Mouse (Mus musculus): ENCODE measurements around the gene Rfx1. TPM values are rescaled to one million over a fixed set of nuclear protein-coding genes. Genes with fewer than 3 reads are reported as not detected.

Gene Rfx1
- polyA plus RNA-seq, 1 experiment from 2014 or later, result 8.1 TPM

DNA sequence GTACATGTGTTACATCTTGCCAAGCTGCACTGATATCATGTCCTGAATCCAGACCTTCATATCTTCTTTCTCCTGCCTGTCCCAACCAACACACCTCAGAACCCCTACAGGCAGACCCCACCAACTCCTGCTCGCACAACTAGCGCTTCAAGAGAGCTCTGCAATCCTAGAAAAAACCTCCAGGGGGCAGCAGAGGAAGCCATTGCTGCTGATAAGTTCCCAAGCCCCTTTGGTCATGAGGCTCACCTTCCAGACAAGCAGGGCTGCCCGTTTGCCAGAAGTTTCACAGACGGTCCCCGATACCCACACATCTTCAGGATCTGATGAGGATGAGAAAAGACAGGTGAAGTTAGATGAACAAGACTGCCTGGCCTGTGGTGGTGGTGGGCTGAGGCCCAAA is 27.6 kb upstream of the Rfx1 start:
- Histone ChIP-seq H3K4me2 (no peak overlapping the region), H3K36me3 (no peaks in the 10 kb centered on the region), H3K27me3 (peaks cover 64% of the 10 kb centered on the region), H3K4me3 (no peak overlapping the region), H3K4me1 (replicated peaks) (peaks cover 13% of the 10 kb centered on the region), H3K9ac (no peak overlapping the region), H3K27ac (replicated peaks) (no peak overlapping the region), H3K9me3 (no peaks in the 10 kb centered on the region)
- 9% methylated on average over 5 of the region's 5 CpGs for WGBS
- ATAC-seq (ENCODE audit: low read depth), result no peak

DNA sequence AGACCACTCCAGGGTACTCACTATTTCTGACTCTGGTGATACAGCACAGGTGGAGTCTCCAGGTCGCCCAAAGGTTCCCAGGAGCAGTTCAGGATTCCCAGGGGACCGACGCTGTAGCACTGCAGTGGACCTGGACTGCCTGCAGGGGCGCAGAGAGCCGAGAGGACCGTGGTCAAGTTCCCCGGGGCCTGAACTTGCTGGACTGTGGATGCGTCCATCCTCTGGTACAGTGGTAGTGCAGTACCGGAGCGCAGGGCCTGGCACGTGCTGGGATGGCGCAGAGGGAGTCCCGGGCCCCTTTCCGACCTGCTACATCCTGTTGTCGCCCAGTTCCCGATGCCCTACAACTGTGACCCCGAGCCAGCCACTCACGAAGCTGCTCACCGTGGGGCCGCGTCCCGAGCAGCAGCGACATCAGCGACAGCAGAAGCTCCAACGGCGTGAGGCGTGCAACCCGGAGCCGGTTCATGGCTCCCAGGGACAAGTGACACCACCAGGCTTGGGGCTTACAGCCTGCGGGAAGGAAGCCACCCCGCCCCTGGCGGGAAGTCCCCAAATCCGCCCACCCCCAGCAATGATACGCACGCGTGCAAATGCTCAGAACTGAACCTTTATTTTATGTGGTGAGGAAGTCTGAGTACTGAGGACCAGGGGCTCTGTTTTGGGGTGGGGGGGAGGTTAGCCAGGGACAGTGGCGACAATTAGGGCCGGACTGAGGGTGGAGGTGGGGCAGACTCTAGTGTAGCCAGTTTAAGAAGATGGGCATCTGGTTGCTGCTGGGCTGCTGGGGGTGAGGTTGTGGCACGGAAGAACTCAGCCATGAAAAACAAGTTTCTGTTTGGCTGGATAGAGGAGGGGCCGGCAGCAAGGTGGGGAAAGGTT is 24.3 kb upstream of the Rfx1 start, which contains the start of gene Il27ra:
Il27ra (minus strand) TSS at position 524 of the 882 bp plus-strand sequence.
- peak within 1 kb of the TSS; percentile 59 for H3K4me2 ChIP-seq
- no peaks in the 10 kb centered on the region for H3K9me3 ChIP-seq
- peak within 1 kb of the TSS; percentile 53 for H3K9ac ChIP-seq
- peaks cover 22% of the 10 kb centered on the region for H3K4me1 ChIP-seq (replicated peaks)
- H3K27me3 ChIP-seq, result peaks cover 72% of the 10 kb centered on the region
- 5% methylated on average over 40 of the region's 40 CpGs for WGBS
- H3K36me3 ChIP-seq, result no peaks in the 10 kb centered on the region
- peak within 1 kb of the TSS; percentile 29 for H3K4me3 ChIP-seq
- ATAC-seq (ENCODE audit: low read depth), result peak; percentile 24; the same call in 1 of the 2 replicates
- no peak within 1 kb of the TSS for H3K27ac ChIP-seq (replicated peaks)

DNA sequence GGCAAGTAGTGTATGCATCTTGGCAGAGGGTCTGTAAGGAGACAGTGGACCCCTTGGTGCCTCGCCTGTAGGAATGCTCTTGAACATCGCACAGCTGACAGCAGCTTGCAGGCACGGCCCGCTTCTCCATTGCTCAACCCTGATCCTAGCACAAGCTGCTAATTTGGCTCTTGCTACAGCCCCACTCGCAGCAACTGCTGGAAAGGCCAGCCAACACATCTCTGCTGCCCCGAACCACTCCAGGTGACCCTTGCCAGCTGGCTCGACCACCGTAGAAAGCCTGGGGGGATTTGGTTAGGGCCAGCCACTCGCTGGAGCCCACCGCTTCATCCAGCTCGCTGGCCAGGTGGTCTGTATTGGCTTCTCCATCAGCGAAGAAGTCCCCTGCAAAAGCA is 23.7 kb upstream of the Rfx1 start:
- Histone ChIP-seq H3K4me2 (peak overlapping the region; percentile 59; the same call in 1 of the 2 replicates), H3K4me1 (replicated peaks) (peaks cover 22% of the 10 kb centered on the region), H3K36me3 (no peaks in the 10 kb centered on the region), H3K9ac (no peak overlapping the region), H3K9me3 (no peaks in the 10 kb centered on the region), H3K27me3 (peaks cover 70% of the 10 kb centered on the region), H3K27ac (replicated peaks) (no peak overlapping the region), H3K4me3 (no peak overlapping the region)
- WGBS, result 36% methylated on average over 12 of the region's 12 CpGs
- ATAC-seq (ENCODE audit: low read depth), result no peak

DNA sequence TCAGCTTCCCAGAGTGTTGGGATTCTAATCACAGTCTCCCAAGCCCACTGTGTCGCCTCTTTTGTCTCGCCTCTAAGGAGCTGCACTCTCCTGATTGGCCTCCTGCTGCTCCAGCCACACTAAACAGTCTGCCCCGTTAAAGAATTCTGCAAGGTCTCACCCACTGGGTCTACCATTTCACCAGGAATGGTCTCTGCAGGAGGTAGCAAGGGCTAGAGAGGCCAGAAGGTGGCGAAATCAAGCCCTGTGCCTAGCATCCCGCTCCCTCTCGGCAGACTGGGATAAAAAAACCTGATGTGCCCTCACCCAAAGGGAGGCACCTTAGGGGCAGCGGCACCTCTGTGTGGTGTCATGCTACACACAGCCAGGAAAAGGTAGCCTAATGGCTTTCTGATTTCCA is 22.5 kb upstream of the Rfx1 start:
- no peaks in the 10 kb centered on the region for H3K36me3 ChIP-seq

DNA sequence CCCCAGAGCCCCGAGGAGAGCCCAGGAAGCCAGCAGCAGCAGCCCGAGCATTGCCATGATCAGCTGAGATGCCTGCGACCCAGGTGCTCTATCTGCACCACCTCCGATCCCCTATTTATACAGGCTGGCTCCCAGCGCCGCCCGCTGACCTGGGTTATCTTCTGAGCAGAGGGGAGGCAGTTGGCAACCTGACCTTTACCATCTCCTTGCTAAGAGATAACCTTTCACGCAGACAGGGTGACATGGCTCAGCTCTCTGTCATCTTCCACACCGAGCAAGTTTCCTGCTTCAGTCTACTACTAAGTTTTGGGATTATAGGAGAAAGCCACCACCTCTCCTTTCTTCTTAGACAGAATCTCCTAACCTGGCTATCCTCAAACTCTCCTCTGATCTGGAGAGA is 21.7 kb upstream of the Rfx1 start, which contains the start of gene Rln3:
Rln3 (minus strand) TSS at position 101 of the 400 bp plus-strand sequence.
- Histone ChIP-seq H3K4me3 (no peak within 1 kb of the TSS), H3K36me3 (no peaks in the 10 kb centered on the region), H3K9ac (0 out of 2 replicates have a peak within 1 kb of the TSS, but pooled peaks have one; percentile 6), H3K4me1 (replicated peaks) (peaks cover 22% of the 10 kb centered on the region), H3K4me2 (no peak within 1 kb of the TSS), H3K27ac (replicated peaks) (no peak within 1 kb of the TSS), H3K9me3 (no peaks in the 10 kb centered on the region), H3K27me3 (peaks cover 61% of the 10 kb centered on the region)
- no peak for ATAC-seq (ENCODE audit: low read depth)
- 7% methylated on average over 9 of the region's 9 CpGs for WGBS

More for the DNA sequence above, 22.5 kb upstream of the Rfx1 start:
- H3K27ac ChIP-seq (replicated peaks), result no peak overlapping the region
- H3K9me3 ChIP-seq, result no peaks in the 10 kb centered on the region
- peaks cover 61% of the 10 kb centered on the region for H3K27me3 ChIP-seq
- 2% methylated on average over 7 of the region's 7 CpGs for WGBS
- no peak for ATAC-seq (ENCODE audit: low read depth)
- no peak overlapping the region for H3K4me2 ChIP-seq
- no peak overlapping the region for H3K4me3 ChIP-seq
- H3K4me1 ChIP-seq (replicated peaks), result peaks cover 22% of the 10 kb centered on the region
- no peak overlapping the region for H3K9ac ChIP-seq

DNA sequence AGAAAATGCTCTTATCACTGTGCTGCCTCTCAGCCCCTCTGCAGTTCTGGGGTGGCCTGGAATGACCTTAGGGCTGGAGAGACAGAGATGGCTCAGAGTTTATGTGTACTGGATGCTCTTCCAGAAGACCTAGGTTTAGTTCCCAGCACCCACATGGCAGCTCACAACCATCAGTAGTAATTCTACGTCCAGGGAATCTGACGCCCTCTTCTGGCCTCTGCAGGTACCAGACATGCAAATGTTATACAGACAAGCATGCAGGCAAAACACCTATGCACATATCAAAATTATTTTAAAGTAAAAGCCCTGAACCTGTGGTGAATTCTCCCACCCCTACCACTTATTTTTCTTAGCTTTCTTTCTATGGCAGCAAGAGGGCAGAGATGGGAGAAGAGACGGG is 20.1 kb upstream of the Rfx1 start:
- Histone ChIP-seq H3K4me2 (no peak overlapping the region), H3K27me3 (peaks cover 48% of the 10 kb centered on the region), H3K36me3 (no peaks in the 10 kb centered on the region), H3K4me3 (no peak overlapping the region), H3K9me3 (no peaks in the 10 kb centered on the region), H3K27ac (replicated peaks) (no peak overlapping the region), H3K9ac (no peak overlapping the region), H3K4me1 (replicated peaks) (peaks cover 22% of the 10 kb centered on the region)
- no peak for ATAC-seq (ENCODE audit: low read depth)
- WGBS, result 81% methylated on average over 3 of the region's 3 CpGs

DNA sequence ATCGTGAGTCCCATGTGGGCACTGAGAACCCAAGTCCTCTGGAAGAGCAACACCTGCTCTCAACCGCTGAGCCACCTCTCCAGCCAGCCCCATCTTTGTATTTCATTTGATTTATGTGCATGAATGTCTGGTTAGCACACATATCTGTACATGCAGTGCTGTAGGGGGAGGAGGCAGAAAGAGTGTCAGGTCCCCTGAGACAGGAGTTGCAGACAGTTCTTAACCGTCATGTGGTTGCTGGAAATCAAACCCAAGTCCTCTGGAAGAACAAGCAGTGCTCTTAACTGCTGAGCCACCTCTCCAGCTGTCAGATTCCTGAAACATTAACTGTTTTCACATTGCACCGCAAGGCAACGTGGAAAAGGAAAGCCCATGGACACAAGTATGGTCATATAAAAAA is 18.5 kb upstream of the Rfx1 start:
- no peaks in the 10 kb centered on the region for H3K36me3 ChIP-seq
- no peak overlapping the region for H3K27ac ChIP-seq (replicated peaks)
- 67% methylated on average over 5 of the region's 5 CpGs for WGBS
- H3K4me1 ChIP-seq (replicated peaks), result peaks cover 10% of the 10 kb centered on the region
- no peak overlapping the region for H3K4me3 ChIP-seq
- ATAC-seq (ENCODE audit: low read depth), result no peak
- no peaks in the 10 kb centered on the region for H3K9me3 ChIP-seq
- H3K27me3 ChIP-seq, result peaks cover 31% of the 10 kb centered on the region
- H3K4me2 ChIP-seq, result no peak overlapping the region
- no peak overlapping the region for H3K9ac ChIP-seq

DNA sequence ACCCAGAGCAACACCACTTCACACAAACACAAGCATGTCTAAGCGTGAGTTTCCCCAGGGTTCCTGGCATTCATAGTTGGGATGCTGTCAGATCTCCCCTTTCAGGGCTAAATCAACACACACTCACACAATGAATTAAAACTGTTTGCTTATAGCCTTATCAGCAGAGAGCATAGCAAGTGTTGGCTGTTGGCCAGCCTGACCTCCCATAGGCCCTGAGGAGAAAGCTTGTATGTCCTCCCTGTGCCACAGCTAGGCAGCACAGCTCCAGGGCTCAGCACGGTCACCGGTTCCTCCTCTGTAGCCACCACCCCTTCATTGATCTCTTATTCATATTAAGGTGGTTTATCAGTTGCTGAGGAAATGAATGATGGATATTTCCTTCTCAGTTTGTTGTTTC is 13.9 kb upstream of the Rfx1 start:
- Histone ChIP-seq H3K27ac (replicated peaks) (no peak overlapping the region), H3K36me3 (no peaks in the 10 kb centered on the region), H3K9me3 (no peaks in the 10 kb centered on the region), H3K27me3 (no peaks in the 10 kb centered on the region), H3K9ac (no peak overlapping the region), H3K4me1 (replicated peaks) (no peaks in the 10 kb centered on the region), H3K4me3 (no peak overlapping the region), H3K4me2 (no peak overlapping the region)
- 84% methylated on average over 3 of the region's 3 CpGs for WGBS
- no peak for ATAC-seq (ENCODE audit: low read depth)

DNA sequence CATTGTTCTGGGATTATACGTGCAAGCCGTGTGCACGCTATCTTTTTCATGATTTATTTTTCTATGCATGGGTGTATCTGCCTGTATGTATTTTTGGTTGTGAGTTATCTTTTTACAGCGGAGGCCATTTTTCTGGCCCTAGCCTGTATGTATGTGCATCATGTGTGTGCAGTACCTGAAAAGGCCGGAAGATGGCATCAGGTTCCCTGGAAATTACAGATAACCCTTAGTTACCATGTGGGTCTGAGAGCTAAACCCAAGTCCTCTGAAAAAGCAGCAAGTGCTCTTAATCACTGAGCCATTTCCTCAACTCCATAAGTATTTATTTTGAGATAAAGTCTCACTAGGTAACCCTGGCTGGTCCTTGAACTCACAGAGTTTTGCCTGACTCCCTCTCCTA is 13.4 kb upstream of the Rfx1 start:
- Histone ChIP-seq H3K4me3 (no peak overlapping the region), H3K9ac (no peak overlapping the region), H3K27me3 (no peaks in the 10 kb centered on the region), H3K4me2 (no peak overlapping the region), H3K27ac (replicated peaks) (no peak overlapping the region), H3K9me3 (no peaks in the 10 kb centered on the region), H3K4me1 (replicated peaks) (no peaks in the 10 kb centered on the region), H3K36me3 (no peaks in the 10 kb centered on the region)
- 92% methylated on average over 5 of the region's 5 CpGs for WGBS
- no peak for ATAC-seq (ENCODE audit: low read depth)

DNA sequence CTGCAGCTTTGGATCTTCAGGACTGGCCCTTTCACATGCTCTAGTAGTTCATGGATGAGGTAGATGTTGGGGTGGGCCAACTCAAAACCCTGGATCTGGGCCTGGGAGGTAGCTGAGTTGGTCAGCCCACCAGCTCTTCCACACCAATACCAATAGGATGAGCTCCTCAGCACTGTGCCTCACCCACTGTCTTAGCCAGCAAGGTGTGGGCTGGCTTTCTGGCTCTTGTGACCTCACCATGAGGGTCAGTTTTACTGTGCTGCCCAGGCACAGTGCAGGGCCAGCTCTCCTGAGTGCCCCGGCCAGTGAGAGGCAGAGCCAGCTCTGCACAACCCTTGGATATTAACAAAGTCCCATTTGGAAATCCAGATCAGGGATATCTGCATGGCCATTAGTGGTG is 8.8 kb upstream of the Rfx1 start:
- H3K27ac ChIP-seq (replicated peaks), result no peak overlapping the region
- H3K9me3 ChIP-seq, result no peaks in the 10 kb centered on the region
- ATAC-seq (ENCODE audit: low read depth), result no peak
- H3K36me3 ChIP-seq, result no peaks in the 10 kb centered on the region
- H3K4me1 ChIP-seq (replicated peaks), result no peaks in the 10 kb centered on the region
- H3K4me2 ChIP-seq, result no peak overlapping the region
- H3K9ac ChIP-seq, result no peak overlapping the region
- 96% methylated on average over 1 of the region's 1 CpGs for WGBS
- H3K4me3 ChIP-seq, result no peak overlapping the region
- H3K27me3 ChIP-seq, result 0 out of 2 replicates have a peak, but pooled peaks cover 3% of the 10 kb centered on the region

DNA sequence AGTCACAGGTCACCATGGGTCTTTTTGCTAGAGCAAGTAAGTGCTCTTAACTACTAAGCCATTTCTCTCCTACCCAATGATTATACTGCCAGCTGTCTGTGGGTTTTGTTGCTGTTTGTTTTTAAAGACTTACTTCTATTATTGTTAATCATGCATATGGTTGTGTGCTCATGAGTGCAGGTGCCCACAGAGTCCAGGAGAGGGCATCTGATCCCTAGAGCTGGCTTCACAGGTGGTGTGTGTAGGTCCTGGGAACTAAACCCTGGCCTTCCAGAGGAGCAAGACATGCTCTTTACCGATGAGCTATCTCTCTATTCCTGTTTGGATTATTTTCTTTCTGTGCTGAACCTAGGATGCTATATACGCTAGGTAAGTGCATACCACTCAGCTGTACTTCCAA is 7.4 kb upstream of the Rfx1 start:
- no peak overlapping the region for H3K4me3 ChIP-seq
- no peaks in the 10 kb centered on the region for H3K4me1 ChIP-seq (replicated peaks)
- 91% methylated on average over 2 of the region's 2 CpGs for WGBS
- H3K36me3 ChIP-seq, result no peaks in the 10 kb centered on the region
- no peak overlapping the region for H3K27ac ChIP-seq (replicated peaks)
- no peak overlapping the region for H3K4me2 ChIP-seq
- H3K9ac ChIP-seq, result no peak overlapping the region
- no peak for ATAC-seq (ENCODE audit: low read depth)
- no peaks in the 10 kb centered on the region for H3K9me3 ChIP-seq
- H3K27me3 ChIP-seq, result 0 out of 2 replicates have a peak, but pooled peaks cover 3% of the 10 kb centered on the region

DNA sequence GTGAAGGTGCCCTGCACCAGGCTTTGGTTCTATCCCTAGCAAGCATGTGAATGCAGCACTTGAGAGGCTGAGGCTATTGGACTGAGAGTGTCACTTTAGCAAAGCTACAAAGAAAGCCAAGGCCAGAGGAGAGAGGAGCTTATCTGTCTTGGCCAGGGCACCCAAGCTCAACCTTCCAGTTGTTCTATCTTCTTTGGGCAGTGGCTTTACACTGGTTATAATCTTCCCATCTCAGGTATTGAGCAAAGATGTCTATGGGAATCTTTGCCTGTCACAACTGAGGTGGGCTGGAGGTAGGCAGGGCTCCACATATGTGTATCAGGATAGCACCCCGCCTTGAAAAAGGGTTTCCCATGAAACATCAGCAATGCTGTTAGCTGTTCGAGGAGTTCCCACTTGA is 6.4 kb upstream of the Rfx1 start:
- Histone ChIP-seq H3K9me3 (no peaks in the 10 kb centered on the region), H3K4me1 (replicated peaks) (0 out of 2 replicates have a peak, but pooled peaks cover 2% of the 10 kb centered on the region), H3K9ac (no peak overlapping the region), H3K36me3 (no peaks in the 10 kb centered on the region), H3K27me3 (0 out of 2 replicates have a peak, but pooled peaks cover 3% of the 10 kb centered on the region), H3K27ac (replicated peaks) (no peak overlapping the region), H3K4me2 (no peak overlapping the region), H3K4me3 (no peak overlapping the region)
- no peak for ATAC-seq (ENCODE audit: low read depth)
- WGBS, result 82% methylated on average over 2 of the region's 2 CpGs
